Mouse (Mus musculus) stomach, postnatal 0 days (tissue): ENCODE results near the gene Gm1673.

ENCODE experiments used
- CTCF ChIP-seq: IDR thresholded peaks from 2 replicates; pipeline ENCODE4 v1.5.1; 2016; ENCODE audit warnings: antibody characterized with exemption, low read depth, mild to moderate bottlenecking, moderate library complexity
- EP300 ChIP-seq: optimal IDR thresholded peaks from 2 replicates; pipeline ENCODE3; 2016; ENCODE audit warnings: antibody characterized with exemption

- TF ChIP-seq CTCF (peak; percentile 91), EP300 (no peak)
Observed at GRCm38 (mm10) chr5:33954354-33954753, 28.9 kb upstream of the Gm1673 start.
